In the genomic region with DNA sequence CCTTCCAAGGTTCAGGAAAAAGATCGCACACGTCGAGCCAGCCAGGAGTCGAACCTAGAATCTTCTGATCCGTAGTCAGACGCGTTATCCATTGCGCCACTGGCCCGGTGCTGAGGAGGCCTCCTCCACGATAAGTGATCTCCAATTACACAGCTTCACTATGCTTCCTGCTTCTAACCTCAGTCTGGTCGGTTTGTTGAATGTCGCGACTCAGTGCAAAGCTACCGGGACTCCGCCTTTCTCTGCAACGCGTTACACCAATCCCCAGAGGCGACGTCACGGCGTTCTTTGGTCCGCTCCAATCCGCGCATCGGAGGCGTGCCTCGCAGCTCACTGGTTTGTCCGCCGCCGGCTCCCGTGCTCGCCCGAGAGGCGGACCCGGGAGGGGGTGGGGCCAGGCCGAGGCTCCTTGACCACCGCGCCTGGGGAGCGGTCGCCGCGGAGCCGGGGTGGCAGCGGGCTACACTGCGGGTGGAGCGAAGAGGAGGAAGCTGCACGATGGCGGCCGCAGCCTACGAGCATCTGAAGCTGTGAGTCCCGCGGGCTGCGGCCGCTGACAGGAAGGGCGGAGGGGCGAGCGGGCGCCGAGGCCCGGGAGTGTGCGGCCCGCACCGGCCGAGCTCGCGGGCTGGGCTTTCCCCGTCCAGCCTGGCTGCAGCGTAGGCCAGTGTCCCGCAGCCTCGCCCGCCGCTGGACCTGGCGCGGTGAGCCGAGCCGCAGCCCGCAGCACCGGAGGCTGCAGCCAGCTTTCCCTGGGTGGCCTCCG, we compare ENCODE assay signal across 8 mouse cellular contexts. TPM values are rescaled to one million over a fixed set of nuclear protein-coding genes. Genes with fewer than 3 reads are reported as not detected.
DNase-seq lines count a peak whose midpoint lies in the region; ATAC-seq and TF ChIP-seq lines count a peak whose summit lies in the region.

A gene (plus strand): TSS at position 368 of the 766 bp plus-strand sequence.

- no peak for TF ChIP-seq EP300 in MEL (IDR thresholded peaks at IDR 0.05; ENCODE audit: low read depth in 1 of 2, low read length in 2 of 2)

- peaks cover 0 to 27% of the 10 kb centered on the region in 2 experiments; a peak in 2 of 4 replicates for H3K36me3 ChIP-seq in MEL (ENCODE audit: control insufficient read depth in 1 of 2, insufficient read depth in 2 of 2, low read length in 2 of 2)
- no peaks in the 10 kb centered on the region for H3K36me3 ChIP-seq in forebrain, postnatal 0 days (ENCODE audit: insufficient read depth)
- H3K36me3 ChIP-seq in lung, embryonic 15.5 days, result no peaks in the 10 kb centered on the region

- TF ChIP-seq RAD21 in MEL (IDR thresholded peaks at IDR 0.05; ENCODE audit: low read depth, low read length), result no peak

- under 1% methylated on average over 79 of the region's 79 CpGs for WGBS in cerebellum, adult 2 months
- WGBS in forebrain, postnatal 0 days, result 2% methylated on average over 75 of the region's 79 CpGs
- under 1% methylated on average over 75 of the region's 79 CpGs for WGBS in lung, embryonic 15.5 days

- TF ChIP-seq POLR2A in MEL (IDR thresholded peaks at IDR 0.05; ENCODE audit: control insufficient read depth in 1 of 2, insufficient read depth in 1 of 2, low read depth in 1 of 2, low read length in 2 of 2, poor library complexity in 1 of 2), result peak; percentile 83 to 89; a peak in 3 of 4 replicates
- peak; percentile 85; the same call in 1 of the 2 replicates for TF ChIP-seq POLR2A in cerebellum, adult 2 months (IDR thresholded peaks at IDR 0.05; ENCODE audit: borderline replicate concordance, insufficient read depth, low read length)

- H3K4me2 ChIP-seq in forebrain, postnatal 0 days (ENCODE audit: low read depth), result peak within 1 kb of the TSS; percentile 61
- peak within 1 kb of the TSS; percentile 74 for H3K4me2 ChIP-seq in lung, embryonic 15.5 days

- peak; percentile 99 for DNase-seq in MEL (ENCODE audit: low read depth, low spot score)
- DNase-seq in cerebellum, adult 2 months, result peak; percentile 97 to 99
- peak; percentile 100 for DNase-seq in forebrain, postnatal 0 days
- peak; percentile 98 for DNase-seq in heart, postnatal 4 days
- peak; percentile 98 to 99 for DNase-seq in layer of hippocampus, adult 8-10 months (ENCODE audit: low spot score in 2 of 2)
- DNase-seq in ovary, adult 18-20 months (ENCODE audit: low spot score), result peak; percentile 99
- peak; percentile 99 for DNase-seq in thymus, postnatal 0 days (ENCODE audit: low spot score)

- no peaks in the 10 kb centered on the region for H3K27me3 ChIP-seq in MEL (ENCODE audit: control insufficient read depth in 1 of 2, insufficient read depth in 2 of 2, low read length in 2 of 2)
- H3K27me3 ChIP-seq in cerebellum, adult 2 months (ENCODE audit: control insufficient read depth, insufficient read depth, low read length), result no peaks in the 10 kb centered on the region
- H3K27me3 ChIP-seq in forebrain, postnatal 0 days (ENCODE audit: insufficient read depth, low read length), result no peaks in the 10 kb centered on the region
- no peaks in the 10 kb centered on the region for H3K27me3 ChIP-seq in lung, embryonic 15.5 days

- peak; percentile 99 for ATAC-seq in forebrain, postnatal 0 days
- peak; percentile 99 for ATAC-seq in lung, embryonic 15.5 days (ENCODE audit: borderline replicate concordance, extremely low read depth, low FRiP score, low TSS enrichment)

- peaks cover 9 to 18% of the 10 kb centered on the region in 2 experiments; a peak in 3 of 4 replicates for H3K4me1 ChIP-seq in MEL (ENCODE audit: control insufficient read depth in 1 of 2, insufficient read depth in 2 of 2, low read length in 2 of 2)
- 0 out of 2 replicates have a peak, but pooled peaks cover 5% of the 10 kb centered on the region for H3K4me1 ChIP-seq in cerebellum, adult 2 months (ENCODE audit: control insufficient read depth, insufficient read depth, low read length)
- peaks cover 19% of the 10 kb centered on the region for H3K4me1 ChIP-seq in forebrain, postnatal 0 days (ENCODE audit: insufficient read depth)
- H3K4me1 ChIP-seq in lung, embryonic 15.5 days, result peaks cover 29% of the 10 kb centered on the region

- peak within 1 kb of the TSS; percentile 79 for H3K9ac ChIP-seq in MEL (ENCODE audit: control insufficient read depth, low read depth, low read length, poor library complexity, severe bottlenecking)
- peak within 1 kb of the TSS; percentile 95 for H3K9ac ChIP-seq in forebrain, postnatal 0 days
- peak within 1 kb of the TSS; percentile 98 for H3K9ac ChIP-seq in lung, embryonic 15.5 days

- H3K4me3 ChIP-seq in MEL (ENCODE audit: control insufficient read depth in 1 of 2, insufficient read depth in 1 of 2, low read depth in 2 of 2, low read length in 2 of 2), result peak within 1 kb of the TSS; percentile 82 to 96
- peak within 1 kb of the TSS; percentile 74 for H3K4me3 ChIP-seq in cerebellum, adult 2 months (replicated peaks; ENCODE audit: insufficient read depth, low read depth, low read length)
- peak within 1 kb of the TSS; percentile 92 for H3K4me3 ChIP-seq in forebrain, postnatal 0 days (ENCODE audit: low read depth, low read length)
- peak within 1 kb of the TSS; percentile 96 for H3K4me3 ChIP-seq in lung, embryonic 15.5 days

- H3K79me2 ChIP-seq in MEL (ENCODE audit: control insufficient read depth, insufficient read depth, low read length, poor library complexity), result peaks cover 28% of the 10 kb centered on the region

- TF ChIP-seq CTCF in MEL (IDR thresholded peaks at IDR 0.05 in 2 of 3, conservative IDR thresholded peaks at IDR 0.05 in 1 of 3; ENCODE audit: control insufficient read depth in 1 of 3, insufficient read depth in 1 of 3, low read depth in 2 of 3, low read length in 3 of 3, poor library complexity in 1 of 3, severe bottlenecking in 1 of 3), result no peak
- no peak for TF ChIP-seq CTCF in cerebellum, adult 2 months (IDR thresholded peaks at IDR 0.05; ENCODE audit: borderline replicate concordance, insufficient read depth, low read depth, low read length)
- TF ChIP-seq CTCF in forebrain, postnatal 0 days (IDR thresholded peaks at IDR 0.05; ENCODE audit: low read depth), result no peak

- no peaks in the 10 kb centered on the region for H3K9me3 ChIP-seq in MEL (replicated peaks; ENCODE audit: insufficient read depth, low read length)
- H3K9me3 ChIP-seq in forebrain, postnatal 0 days (ENCODE audit: low read length), result no peaks in the 10 kb centered on the region
- no peaks in the 10 kb centered on the region for H3K9me3 ChIP-seq in lung, embryonic 15.5 days

- peak within 1 kb of the TSS; percentile 78 for H3K27ac ChIP-seq in MEL (ENCODE audit: control insufficient read depth, low read depth, low read length)
- H3K27ac ChIP-seq in cerebellum, adult 2 months (ENCODE audit: insufficient read depth, low read length), result peak within 1 kb of the TSS; percentile 76
- H3K27ac ChIP-seq in forebrain, postnatal 0 days (ENCODE audit: low read depth, low read length), result peak within 1 kb of the TSS; percentile 97
- H3K27ac ChIP-seq in lung, embryonic 15.5 days, result peak within 1 kb of the TSS; percentile 95

TF ChIP-seq in MEL, 35 proteins besides CTCF, POLR2A, EP300 and RAD21 (continues in another document):
- TF ChIP-seq GABPA (IDR thresholded peaks at IDR 0.05; ENCODE audit: low read depth, low read length) (no peak), POLR2AphosphoS5 (IDR thresholded peaks at IDR 0.05; ENCODE audit: borderline replicate concordance, low read depth, low read length) (peak; percentile 60; the same call in 1 of the 2 replicates), MXI1 (IDR thresholded peaks at IDR 0.05; ENCODE audit: low read depth, low read length) (peak; percentile 75), E2F4 (IDR thresholded peaks at IDR 0.05; ENCODE audit: borderline replicate concordance, low read depth, low read length) (peak; percentile 85; the same call in 1 of the 2 replicates), SMC3 (IDR thresholded peaks at IDR 0.05; ENCODE audit: low read depth, low read length) (no peak), UBTF (IDR thresholded peaks at IDR 0.05; ENCODE audit: borderline replicate concordance, insufficient read depth, low read depth, low read length) (no peak; the same call in 1 of the 2 replicates), KAT2A (conservative IDR thresholded peaks at IDR 0.05; ENCODE audit: low read depth, low read length) (peak; percentile 76), ELF1 (IDR thresholded peaks at IDR 0.05; ENCODE audit: low read depth, low read length) (peak; percentile 93), ZC3H11A (IDR thresholded peaks at IDR 0.05; ENCODE audit: low read depth, low read length) (no peak), TBP (IDR thresholded peaks at IDR 0.05; ENCODE audit: low read depth, low read length) (peak; percentile 100), HCFC1 (IDR thresholded peaks at IDR 0.05; ENCODE audit: low read depth, low read length) (peak; percentile 85), NELFE (IDR thresholded peaks at IDR 0.05; ENCODE audit: low read depth, low read length) (peak; percentile 80), MYB (IDR thresholded peaks at IDR 0.05; ENCODE audit: low read depth, low read length) (no peak), CHD1 (IDR thresholded peaks at IDR 0.05; ENCODE audit: low read depth, low read length) (no peak), BHLHE40 (IDR thresholded peaks at IDR 0.05; ENCODE audit: borderline replicate concordance, low read depth, low read length) (no peak), ZMIZ1 (IDR thresholded peaks at IDR 0.05; ENCODE audit: low read depth, low read length) (peak; percentile 66; the same call in 1 of the 2 replicates), ZKSCAN1 (IDR thresholded peaks at IDR 0.05; ENCODE audit: low read depth, low read length) (0 out of 2 replicates have a peak, but pooled peaks have one; percentile 12), MAZ (IDR thresholded peaks at IDR 0.05; ENCODE audit: low read depth, low read length) (peak; percentile 36; the same call in 1 of the 2 replicates), MAX (IDR thresholded peaks at IDR 0.05; ENCODE audit: low read length) (0 out of 2 replicates have a peak, but pooled peaks have one; percentile 26), MYC (IDR thresholded peaks at IDR 0.05; ENCODE audit: low read depth, low read length) (peak; percentile 45; the same call in 1 of the 2 replicates), TCF12 (IDR thresholded peaks at IDR 0.05; ENCODE audit: low read depth, low read length) (peak; percentile 69; the same call in 1 of the 2 replicates)

RNA-seq across cellular contexts. Expression of the gene that starts here (rescaled TPM):
- 20.5 and 20.8 TPM in 2 replicates for total RNA-seq in MEL (2012; rRNA removed)
- polyA plus RNA-seq in MEL (2012; ENCODE audit: insufficient read depth in 1 of 2, insufficient read length in 2 of 2, low read depth in 1 of 2, low replicate concordance in 2 of 2, missing spikeins in 1 of 2), result 10 to 100 TPM in 1 of 2 experiments, not detected in 1; 21.7 TPM
- 57.1 and 58.1 TPM in 2 replicates for polyA plus RNA-seq in cerebellum, adult 2 months (2012; rRNA removed)
- 38.9 and 45.1 TPM in 2 replicates for total RNA-seq in forebrain, postnatal 0 days (2014; rRNA removed)
- 25.1 and 33.1 TPM in 2 replicates for polyA plus RNA-seq in forebrain, postnatal 0 days (2015; fragmentation: Nextera tagmentation; extraction: Ambion mirVana)
- total RNA-seq in heart, postnatal 4 days (2021), result 10 to 100 TPM; 44.6 to 47.0 TPM
- total RNA-seq in layer of hippocampus, adult 8-10 months (2022), result 10 to 100 TPM; 54.6 to 69.3 (median 62.3) TPM
- 53.6 and 53.9 TPM in 2 replicates for polyA plus RNA-seq in lung, embryonic 15.5 days (2015; fragmentation: Nextera tagmentation; extraction: Ambion mirVana)
- 46.7 and 47.3 TPM in 2 replicates for polyA plus RNA-seq in thymus, postnatal 0 days (2015; fragmentation: Nextera tagmentation; extraction: Ambion mirVana)

Comparison
In these comparisons a context has a peak if more than half of its experiments do, and no peak if none do; other contexts are left out.
1. Peak in every context shown above with its lines: DNase-seq, ATAC-seq, H3K4me3 ChIP-seq and H3K27ac ChIP-seq.